Mouse (Mus musculus) embryo, embryonic 10.5 days (tissue): ENCODE results near the gene Smtnl1.

Experiments
- DNase-seq: peaks from one replicate; pipeline ENCODE4 v3.0.0-alpha.2; 2015; ENCODE audit warnings: low spot score

Smtnl1 gene

DNA sequence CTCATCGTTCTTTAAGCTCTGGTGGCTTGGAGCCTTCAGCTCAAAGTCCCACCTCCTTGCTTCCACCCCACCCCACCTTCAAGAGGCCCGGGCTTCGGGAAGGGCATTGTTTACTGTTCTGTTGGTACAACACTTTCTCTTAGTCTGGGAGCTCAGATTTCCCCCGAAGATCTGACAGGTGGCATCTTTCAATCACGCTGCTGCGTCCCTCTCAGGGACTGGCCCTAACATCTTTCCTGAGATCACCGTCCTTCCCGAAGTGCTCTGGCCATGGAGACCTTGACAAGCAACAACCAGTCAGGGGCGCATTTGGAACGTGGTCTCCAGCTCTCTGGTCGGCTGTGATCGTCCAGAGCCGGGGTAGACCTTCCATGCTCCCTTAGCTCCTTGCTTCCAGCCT lies at the start of gene Smtnl1:
TSS of gene Smtnl1 (minus strand) at position 101 of the 400 bp plus-strand sequence.
- DNase-seq: no peak

GRCm38 (mm10) chr2:84870623-84871160 lies 48.2 kb upstream of the Smtnl1 start:
- DNase-seq: peak; percentile 45

GRCm38 (mm10) chr2:84868977-84869376 lies 46.5 kb upstream of the Smtnl1 start:
- DNase-seq: no peak

- peak; percentile 80 for DNase-seq
Measured at GRCm38 (mm10) chr2:84868521-84868943, 46.1 kb upstream of the Smtnl1 start.

DNA sequence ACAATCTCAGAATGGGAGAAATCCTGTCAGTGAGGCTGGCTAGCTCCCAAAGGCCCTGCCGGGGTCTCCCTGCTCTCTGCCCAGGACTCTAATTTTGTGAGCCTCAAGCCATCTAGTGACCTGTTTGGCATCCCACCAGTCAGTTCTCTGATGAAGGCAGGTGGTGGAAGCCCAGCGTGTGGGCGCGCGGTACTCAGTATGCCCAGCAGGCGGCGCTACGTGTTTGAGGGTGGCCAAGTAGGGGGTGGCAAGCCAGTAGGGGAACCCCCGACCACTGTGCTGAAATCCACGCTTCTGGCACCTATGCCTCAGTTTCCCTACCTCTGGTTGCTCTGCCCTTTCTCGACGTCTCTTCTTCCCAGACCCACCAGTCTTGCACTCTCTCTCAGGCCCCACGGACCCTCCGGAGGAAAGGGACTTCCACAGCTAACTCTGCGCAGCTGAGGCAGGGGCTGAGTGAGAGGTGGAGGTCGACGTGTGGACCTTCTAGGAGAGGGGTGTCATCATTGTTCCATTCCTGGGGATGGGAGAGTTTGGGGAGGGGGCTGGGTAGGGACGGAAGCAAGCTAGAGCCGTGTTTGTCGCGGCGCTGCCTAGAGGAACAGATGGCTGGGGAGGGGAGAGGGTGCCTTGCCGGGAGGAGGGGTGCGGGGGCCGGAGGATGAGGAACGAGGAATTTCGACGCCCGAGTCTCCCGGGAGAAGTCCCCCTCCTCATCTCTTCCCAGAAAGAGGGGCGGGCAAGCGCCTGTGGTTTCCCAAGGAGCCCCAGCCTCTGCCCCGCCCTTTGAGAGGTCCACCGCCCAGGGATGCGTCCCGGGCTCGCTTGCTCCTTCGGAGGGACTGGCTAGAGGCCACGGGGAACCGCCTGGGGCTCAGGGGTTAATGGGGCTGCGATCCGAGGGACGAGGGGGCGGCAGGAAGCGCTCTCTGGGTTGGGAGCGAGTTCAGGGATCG lies 43.4 kb upstream of the Smtnl1 start:
- peak; percentile 68 for DNase-seq

DNA sequence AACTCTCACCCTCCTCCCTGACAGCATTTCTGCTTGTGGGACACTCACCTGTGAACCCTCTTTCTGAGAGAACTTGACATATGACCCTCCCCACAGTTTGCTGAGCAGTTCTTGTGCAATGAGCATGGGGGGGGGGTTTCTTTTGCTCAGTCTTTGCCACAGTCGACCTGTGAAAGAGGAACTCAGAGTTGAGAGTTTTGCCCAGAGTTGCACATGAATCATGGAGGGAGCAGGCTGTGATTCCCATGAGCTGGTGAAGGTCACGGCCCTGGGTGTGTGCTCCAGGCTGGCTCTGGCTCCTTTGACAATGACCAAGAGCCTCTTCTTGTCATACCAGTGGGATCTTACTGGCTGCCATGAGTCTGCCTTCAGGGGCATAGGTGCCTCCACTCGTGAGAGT lies 39.8 kb upstream of the Smtnl1 start:
- DNase-seq: no peak

- DNase-seq: no peak
Measured at GRCm38 (mm10) chr2:84861430-84861829, 39.0 kb upstream of the Smtnl1 start.

GRCm38 (mm10) chr2:84859991-84860780 lies 37.7 kb upstream of the Smtnl1 start:
- DNase-seq: no peak

GRCm38 (mm10) chr2:84858551-84858950 lies 36.1 kb upstream of the Smtnl1 start:
- DNase-seq: no peak

- peak; percentile 73 for DNase-seq
Measured at GRCm38 (mm10) chr2:84855732-84856131, 33.3 kb upstream of the Smtnl1 start.

DNA sequence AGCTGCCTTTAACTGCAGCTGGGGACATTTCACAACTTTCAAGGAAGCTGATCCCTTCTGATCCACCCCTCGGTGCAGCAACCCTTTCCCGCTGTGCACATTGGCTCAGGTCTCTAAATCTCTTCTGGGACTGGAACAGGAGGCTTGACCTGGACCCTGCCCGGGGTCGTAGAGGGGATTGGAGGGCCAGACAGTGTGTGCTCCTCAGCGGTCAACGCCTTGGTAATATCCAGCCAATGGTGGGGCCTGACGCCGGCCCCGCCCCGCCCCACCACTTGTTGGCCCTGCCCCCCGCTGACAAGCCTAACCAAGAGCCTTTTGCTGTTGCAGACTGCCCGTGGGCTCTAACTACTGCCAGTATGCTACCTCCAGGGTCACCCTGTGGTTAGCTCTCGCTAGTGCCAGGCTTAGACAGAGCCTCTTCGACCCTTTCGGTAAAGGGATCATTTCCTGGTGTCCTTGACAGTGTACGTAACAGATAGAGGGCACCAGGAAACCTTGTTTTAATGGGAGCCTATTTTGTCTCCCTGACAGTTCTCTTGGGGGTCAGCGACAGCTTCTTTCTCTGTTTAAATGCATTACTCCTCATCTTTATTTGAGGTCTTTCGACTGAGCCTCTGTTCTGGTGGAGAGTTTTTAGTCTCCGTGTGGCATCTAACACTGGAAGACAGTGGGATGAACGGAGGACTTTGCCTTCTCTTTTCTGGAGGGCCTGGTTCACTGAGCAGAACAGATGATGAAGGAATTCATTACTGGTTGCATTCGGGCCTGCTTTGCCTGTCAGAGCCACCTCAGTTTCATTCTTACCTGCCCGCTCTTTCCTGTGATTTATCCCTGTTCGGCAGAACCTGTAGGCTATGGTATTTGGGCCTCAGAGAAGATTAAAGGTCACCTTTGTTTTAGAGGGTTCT lies 28.9 kb upstream of the Smtnl1 start:
- DNase-seq: peak; percentile 80

GRCm38 (mm10) chr2:84850407-84851129 lies 28.1 kb upstream of the Smtnl1 start:
- no peak for DNase-seq

DNA sequence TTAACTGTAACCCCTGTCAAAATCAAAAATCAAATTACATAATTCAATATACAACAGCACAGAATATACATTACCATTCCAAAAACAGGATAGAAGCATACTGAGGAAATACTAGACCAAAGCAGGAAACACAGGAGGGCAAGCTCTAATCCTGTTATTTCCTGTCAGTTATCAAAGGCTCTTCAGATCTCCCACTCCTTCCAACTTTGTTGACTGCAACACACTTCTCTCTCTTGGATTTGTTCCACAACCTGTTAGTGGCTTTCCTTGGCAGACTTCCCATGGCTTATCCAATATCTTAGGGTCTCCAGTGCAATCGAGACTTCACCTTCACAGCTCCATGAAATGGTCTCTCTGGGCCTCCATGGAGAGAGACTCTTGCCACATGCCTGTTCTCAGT lies 22.8 kb upstream of the Smtnl1 start:
- no peak for DNase-seq

DNA sequence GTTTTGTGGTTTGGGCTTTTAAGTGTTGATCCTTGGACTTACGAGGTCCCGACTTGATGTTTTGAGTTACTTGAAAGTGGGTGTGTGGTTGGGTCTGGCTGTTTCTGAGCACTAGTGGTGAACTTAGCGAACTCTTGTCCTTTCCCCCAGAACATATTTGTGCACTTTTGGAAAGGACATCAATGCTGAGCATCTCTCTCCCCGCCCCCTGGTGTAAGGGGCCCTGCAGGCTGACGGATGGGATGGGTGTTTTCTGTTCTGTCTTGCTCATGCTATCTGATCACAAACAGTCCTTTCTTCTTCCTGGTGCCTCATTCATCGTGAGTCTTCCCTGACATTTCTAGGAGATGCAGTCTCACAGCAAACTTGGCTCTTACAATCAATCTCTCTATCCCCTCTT lies 21.2 kb upstream of the Smtnl1 start:
- DNase-seq: no peak

DNA sequence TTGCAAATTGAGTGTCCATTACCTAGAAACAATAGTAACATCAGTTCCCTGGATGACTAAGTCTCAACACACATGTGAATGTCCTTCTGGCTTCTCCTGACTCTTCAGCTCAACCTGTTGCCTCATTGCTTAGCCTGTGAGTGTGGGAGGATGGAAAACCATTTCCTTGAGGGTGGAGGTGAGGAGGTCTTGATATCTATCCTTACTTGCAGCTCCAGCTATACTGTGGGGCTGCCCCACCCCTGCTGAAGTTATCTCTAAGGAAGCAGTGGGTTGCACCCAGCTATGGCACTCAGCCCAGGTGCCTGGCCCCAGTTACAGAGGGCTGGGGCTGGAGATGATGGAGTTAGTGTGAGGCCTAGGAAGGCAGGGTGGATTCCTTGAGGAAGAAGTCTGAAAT lies 19.5 kb upstream of the Smtnl1 start:
- no peak for DNase-seq

- no peak for DNase-seq
Measured at GRCm38 (mm10) chr2:84840748-84841563, 18.5 kb upstream of the Smtnl1 start.

- DNase-seq: peak; percentile 91
Measured at GRCm38 (mm10) chr2:84840016-84840747, 17.7 kb upstream of the Smtnl1 start.

GRCm38 (mm10) chr2:84838993-84839980 lies 16.8 kb upstream of the Smtnl1 start:
- peak; percentile 74 for DNase-seq
